Mouse (Mus musculus): Measurements from ENCODE around the gene Ninj1.
A peak's percentile ranks its signal among the peaks of the same experiment; 100 is the strongest.

Ninj1 gene

DNA sequence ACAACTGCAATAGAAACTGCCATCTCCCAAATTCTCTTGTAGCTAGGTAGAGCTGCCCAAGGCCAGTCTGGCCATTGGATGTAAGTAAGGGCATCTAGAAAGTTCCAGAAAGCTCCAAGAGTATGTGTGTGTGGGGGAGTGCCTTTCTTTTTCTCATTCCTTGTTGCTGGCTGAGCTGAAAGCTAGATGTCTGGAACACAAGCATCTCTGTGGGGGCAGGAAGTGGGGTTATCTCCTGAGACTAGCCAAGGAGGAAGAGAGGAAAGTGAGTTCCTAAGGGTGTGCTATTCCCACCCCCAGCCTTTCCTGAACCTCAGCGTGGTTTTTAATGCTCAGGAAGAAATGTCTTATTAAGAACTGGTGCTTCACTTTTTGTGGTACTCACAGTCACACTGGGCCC lies 15.6 kb upstream of the Ninj1 start:
- DNase-seq (ENCODE audit: low spot score in 2 of 2) = no peak

DNA sequence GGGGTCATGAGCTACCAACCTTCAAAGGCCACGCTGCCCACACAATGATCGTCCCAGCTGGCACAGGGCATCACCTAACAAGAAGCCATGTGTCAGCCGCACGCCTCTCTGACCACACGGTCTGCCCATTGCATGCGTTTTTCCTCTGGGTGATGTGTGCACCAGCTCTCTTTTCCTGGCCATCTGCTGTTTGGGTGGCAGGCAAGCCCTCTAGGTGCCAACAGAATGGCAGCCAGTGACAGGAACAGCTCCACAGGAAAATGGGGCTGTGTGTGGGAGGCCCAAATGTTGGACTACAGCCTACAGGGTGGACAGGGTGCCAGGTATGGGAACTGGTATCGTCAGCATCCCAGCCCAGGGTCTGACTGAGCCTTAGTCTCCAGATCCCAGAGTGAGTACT lies 14.9 kb upstream of the Ninj1 start:
- DNase-seq (ENCODE audit: low spot score in 2 of 2) = peak in 1 of 2 experiments; percentile 60

DNA sequence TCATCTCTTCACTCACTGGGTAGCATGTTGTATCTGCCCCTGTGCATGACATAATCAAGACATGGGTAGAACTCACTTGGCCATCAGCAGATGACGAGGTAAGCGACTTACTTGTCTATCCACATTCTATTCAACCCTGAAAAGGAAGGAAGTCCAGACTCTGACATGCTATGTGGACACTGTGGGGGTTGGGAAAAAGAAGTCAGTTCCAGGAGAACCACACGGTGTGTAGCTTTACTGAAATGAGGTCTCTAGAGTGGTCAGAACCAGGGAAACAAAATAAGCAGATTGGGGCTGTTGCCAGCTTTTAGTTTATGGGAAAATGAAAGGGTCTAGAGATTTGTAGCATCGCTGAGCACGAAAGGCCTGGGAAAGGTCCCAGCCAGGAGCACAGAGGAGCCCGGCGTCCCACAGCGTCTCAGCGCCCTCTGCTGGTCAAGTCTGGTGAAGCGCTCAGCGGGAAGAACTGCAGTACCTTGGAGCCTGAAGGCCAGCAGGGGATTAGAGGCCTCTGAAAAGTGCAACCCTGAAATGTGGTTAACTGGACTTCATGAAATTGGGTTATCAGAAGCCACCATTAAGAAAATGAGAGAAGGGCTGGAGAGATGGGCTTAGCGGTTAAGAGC lies 14.2 kb upstream of the Ninj1 start:
- peak; percentile 89 to 94 for DNase-seq (ENCODE audit: low spot score in 2 of 2)

DNA sequence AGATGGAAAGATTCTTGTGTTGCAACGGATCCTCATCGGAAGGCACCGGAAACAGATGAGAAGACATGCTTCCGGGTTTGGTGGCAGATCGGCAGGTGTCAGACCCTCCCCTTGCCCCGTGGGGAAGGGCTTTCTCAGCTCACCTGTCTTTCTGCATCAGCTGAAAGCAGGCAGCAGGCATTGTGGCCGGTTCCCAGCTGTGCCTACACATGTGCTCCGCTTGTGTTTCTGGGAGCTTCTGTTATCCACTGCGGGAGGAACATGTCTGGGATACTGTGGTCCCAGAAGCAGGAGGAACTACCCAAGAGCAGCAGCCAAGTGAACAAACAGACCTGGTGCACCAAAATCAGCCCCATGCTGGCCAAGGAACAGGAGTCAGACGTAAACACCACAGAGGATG lies 11.8 kb upstream of the Ninj1 start:
- no peak for DNase-seq (ENCODE audit: low spot score in 2 of 2)

DNA sequence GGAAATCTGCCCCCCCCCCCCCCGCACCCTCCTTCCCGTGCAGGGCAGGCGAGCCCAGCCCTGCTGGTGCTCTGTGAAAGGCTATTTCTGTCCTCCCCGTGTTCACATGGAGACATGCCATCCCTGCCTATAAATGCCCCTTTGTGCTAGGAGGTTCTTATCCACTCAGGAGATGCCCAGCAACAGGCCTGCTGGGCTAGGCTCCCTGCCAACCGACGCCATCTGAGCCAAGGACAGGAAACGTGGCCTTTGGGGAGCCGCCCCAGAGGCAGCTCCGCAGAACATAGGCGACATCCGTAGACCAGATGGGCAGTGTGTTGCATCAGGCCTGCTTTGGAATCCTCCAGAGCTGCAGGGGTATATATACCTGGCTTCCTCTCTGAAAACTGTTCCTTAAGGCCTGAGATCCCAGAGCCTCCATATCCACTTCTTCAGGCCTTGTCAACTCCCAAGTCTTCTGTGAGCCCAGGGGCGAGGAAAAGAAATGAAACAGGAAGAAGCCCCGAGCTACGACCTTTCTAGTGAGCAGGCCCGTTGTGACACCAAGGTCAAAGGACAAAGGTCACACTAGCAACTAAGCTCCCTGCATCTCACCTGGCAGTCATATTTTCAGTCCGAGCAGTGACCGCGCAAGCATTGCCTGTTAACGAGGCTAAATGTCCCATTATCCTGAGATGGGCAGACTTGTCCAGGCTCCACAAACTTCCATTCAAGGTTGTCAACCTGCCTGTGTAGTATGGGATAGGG lies 8.3 kb upstream of the Ninj1 start:
- DNase-seq (ENCODE audit: low spot score in 2 of 2) = peak; percentile 46 to 82

DNA sequence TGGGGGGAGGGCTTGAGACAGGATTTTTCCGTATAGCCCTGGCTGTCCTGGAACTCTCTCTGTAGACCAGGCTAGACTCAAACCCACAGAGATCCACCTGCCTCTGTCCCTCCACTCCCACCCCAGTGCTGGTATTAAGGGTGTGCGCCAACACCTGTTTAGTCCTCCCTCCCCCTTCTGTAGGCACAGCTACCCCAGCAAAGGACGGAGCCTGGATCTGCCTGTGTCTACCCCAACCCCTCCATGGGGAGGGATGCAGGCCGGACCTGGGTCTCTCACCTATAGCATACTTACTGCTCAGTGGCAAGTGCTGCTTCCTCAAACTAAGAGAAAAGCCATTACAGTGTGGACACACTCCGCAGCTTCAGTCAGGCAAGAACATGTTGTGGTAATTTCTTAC lies 7.0 kb upstream of the Ninj1 start:
- no peak for DNase-seq (ENCODE audit: low spot score in 2 of 2)

DNA sequence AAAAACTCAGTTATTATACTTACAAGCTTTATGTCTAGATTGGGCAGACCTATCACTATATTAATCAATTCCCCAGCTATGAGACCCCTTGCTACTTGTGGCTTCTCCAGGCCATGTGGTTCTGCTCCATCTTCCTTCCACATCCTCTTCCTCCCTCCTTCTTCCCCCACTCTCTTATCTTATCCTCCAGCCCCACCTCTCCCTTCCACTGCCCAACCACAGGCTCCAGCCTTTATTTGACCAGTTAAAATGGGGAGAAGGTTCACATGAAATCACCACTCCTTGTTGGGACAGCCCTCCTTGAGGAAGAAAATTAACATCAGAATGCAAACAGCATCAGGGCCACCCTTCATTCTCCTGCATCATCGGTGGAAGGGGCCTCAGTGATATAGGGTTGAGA lies 6.6 kb upstream of the Ninj1 start:
- DNase-seq (ENCODE audit: low spot score in 2 of 2) = no peak

DNA sequence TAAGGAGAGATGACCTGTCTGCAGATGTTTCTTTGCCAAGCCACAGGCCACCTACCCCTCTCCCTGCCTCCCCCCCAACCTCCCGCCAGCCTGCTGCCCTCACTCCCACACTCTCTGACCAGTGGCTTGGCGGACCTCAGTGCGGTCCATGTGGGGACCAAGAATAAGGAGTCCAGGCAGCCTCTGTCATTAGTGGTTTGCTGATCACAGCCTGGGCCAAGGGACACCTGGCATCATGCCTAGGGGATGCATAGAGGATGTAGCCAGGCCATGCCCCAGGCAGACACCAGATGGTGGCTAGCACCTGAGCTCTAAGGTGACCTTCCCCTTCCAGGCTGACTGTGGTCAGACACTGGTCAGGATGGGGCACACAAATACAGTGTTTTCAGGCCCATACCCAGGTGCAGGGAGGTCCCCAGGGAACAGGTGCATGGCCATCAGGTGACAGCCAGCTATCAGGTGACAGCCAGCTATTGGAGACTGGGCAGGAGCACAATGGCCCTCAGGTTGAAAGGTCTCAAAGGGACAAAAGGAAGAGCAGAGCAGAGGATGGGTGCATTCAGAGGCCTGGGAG lies 5.8 kb upstream of the Ninj1 start:
- DNase-seq (ENCODE audit: low spot score in 2 of 2) = peak in 1 of 2 experiments; percentile 41

DNA sequence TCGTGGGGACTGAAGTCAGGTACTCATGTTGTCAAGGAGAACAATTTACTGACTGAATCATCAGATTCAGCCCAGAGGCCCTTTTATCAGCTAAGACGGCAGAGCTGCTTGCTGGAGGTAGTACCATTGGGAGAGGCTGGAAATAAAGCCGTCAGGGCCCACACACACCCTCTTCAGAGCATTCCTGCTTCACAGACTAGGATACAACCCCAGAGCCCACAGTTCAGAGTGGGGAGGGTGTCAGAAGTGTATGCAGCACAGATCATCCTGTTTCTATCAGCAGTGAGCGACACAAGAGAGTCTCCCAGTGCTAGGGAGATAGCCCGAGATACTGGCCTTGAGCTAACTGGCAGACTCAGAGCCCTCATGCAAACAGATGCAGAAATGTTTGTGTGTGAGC lies 4.1 kb upstream of the Ninj1 start:
- no peak for DNase-seq (ENCODE audit: low spot score in 2 of 2)

DNA sequence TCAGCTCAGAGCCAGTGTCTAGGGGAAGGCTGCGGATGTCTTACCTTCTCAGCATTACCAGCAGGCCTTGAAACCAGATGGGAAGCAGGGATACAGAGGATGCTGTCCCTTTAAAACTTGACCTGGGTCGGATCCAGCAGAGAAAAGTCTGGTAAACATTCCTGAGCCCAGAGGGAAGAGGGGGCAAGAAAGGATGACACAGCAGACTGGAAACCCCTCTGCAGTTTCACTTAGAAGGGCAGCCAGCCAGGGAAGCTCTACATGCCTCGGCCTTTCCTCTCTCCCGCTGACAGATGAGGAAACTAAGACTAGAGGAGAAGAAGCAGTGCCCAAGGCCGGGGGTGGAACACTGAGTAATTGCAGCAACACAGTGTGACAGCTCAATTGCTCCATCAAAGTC lies 3.6 kb upstream of the Ninj1 start:
- no peak for DNase-seq (ENCODE audit: low spot score in 2 of 2)

DNA sequence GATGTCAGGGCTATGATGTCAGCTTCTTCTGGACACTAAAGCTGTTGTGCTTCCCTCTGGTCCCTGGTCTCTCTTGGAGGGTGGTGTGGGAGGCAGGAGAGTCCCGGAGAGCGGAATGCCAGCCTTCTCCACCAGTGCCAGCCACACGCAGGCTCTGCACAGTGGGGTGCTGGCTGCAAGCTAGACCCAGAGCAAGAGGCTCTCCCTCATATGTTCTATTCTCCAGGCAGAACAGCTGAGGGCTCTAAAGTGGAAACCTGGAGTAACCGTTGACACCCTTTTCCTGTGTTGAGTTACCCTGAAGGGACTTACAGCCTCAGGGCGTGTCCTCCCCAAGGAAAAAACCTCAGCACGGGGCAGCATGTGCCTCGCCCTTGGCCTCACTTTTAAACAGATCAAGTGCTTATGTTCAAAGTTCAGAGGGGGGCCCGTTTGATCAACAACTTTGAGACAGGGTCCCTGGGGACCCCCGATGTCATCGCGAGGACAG lies 442 bp upstream of the Ninj1 start:
- DNase-seq (ENCODE audit: low spot score in 2 of 2) = no peak

DNA sequence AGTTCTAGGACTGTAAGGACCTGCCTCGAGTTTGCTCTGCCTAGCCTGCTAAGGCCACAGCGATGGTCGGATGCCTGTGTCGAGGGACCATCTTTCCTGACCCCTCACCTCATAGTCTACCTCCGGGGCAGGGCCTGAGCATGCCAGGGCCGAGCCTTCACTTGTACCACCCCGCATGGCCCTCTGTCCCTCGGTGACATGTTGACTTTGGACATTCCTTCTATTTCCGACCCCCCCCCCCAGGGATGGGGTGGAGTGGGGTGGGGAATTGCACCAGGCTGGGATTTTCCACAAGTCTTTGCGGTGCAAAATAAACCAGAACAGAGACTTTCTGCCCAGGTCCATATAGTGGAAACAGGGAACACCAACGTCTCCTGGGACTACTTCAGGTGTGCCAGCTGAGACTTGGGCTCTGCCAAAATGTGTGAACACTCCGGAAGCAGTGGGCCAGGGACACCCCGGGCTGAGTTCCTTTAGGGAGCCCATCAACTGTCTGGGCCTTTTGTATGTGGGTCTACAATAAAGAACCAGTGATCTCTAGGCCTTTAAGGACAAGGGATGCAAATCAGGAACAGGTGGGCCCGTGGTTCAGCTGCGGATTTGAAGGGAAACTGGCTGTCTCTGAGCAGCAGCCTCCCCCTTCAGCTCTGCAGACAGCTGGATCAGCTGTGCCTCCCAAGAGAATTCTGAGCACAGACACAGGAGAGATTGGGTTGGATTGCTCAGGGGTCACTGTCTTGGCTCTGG lies 1.1 kb downstream of the Ninj1 start:
- DNase-seq (ENCODE audit: low spot score in 2 of 2) = no peak

DNA sequence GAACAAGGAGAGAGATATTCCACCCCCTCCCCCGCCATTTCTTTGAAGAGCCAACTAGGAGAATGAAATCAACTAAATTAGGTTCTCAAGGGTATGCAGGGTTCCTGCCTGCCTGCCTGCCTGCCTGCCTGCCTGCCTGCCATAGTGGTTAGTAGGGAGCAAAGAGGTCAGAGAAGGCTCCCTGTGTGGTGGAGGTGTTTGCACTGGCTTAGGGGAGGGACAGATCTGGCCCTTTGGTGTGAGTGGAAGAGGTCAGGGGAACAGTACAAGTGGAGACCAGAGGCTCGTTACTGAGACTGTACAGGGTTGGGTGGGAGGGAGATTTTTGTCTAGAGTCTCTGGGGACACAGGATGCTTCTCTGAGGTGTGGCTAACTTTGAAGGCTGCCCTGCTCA lies 1.7 kb downstream of the Ninj1 start:
- no peak for DNase-seq (ENCODE audit: low spot score in 2 of 2)

DNA sequence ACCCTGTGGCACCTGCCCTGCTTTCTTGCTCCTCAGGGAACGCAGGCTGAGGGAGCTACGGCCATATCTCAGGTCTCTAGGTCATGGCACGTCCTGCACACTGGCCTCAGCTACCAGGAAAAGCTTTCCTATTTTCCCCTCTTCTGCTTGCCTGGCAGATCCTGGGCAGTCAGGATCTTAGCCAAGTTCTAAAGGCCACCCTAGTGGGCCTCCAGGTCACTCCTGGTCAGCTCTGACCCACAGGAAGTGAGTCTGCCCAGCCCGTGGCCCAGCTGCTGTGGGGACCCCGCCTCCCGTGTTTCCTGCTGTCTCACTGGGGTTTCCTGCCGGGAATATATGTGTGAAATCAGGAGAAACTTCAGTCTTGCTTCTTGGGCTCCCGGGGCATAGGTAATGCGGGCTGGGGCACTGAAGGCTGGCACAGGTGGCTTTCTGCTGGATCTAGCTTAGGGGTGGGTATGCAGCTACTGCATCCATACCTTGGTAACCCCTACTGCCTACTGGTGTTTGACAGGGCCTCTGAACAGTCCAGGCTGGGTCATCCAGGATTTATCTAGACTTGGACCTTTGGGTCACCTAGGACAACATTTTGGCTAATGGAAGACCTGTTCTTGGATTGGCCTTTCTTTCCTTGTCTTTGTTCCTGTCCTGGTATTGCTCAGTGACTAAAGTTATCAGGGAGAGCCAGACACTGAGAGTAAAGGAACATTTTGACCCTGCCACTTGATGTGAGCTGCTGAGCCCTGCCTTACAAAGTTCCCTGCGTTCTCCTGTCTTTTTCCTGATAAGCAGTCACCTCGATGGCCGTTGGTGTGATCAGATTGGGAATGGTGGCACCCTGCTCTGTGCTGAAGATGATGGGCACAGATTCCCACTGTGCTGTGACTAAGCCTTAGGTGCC lies 2.9 kb downstream of the Ninj1 start:
- DNase-seq (ENCODE audit: low spot score in 2 of 2) = no peak

DNA sequence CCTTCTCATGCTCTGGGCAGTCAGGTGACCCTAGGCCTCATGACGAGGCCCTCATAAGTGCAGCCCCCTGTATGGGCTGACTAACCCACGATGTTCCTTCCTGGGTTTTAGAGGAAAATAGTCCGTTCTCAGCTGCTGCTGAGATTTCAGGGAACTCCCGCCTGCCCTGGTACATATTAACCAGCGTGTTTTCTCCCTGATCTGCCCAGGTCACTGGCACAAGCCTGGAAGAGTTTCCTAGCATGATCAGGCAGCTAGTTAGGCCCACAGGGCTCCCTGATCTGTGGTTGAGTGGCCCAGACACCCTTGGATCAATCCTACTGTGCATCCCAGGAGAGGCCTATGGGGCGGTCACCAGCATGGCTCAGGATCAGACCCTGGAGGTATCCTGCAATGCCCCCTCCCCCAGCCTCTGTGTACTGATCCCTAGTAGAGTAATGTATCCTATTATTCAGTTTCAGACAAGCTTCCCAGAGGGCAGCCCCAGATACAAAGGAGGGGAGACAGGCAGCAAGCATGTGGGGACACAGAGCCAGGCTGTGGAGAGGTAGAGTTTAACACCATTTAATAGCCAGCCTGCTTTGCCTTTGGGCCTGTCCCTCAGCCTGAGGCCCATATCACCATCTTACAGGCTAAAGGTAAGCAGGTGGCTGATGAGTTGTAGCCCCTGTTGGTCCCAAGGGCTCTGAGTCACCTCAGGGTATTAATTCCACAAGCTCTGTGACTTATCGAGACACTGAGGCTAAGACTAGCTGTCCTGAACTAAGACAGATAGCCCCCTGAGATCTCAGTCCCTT lies 3.8 kb downstream of the Ninj1 start:
- DNase-seq (ENCODE audit: low spot score in 2 of 2) = no peak

DNA sequence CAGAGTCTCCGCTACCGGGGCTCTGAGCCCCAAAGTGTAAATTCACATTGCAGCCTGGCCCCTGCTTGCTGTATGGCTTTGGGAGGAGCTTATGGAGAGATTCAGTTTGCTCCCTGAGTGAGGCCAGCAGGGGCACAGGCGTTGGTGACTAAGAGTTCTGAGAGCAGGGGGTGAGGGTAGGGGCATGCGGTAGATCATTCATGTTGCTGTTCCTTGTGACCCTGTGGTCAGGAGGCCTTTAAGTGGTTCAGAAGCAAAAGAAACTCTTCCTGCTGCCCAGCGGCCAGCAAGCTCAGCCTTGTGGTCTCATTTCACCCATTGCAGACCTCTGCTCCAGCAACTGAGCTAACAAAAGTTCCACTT lies 4.4 kb downstream of the Ninj1 start:
- no peak for DNase-seq (ENCODE audit: low spot score in 2 of 2)

DNA sequence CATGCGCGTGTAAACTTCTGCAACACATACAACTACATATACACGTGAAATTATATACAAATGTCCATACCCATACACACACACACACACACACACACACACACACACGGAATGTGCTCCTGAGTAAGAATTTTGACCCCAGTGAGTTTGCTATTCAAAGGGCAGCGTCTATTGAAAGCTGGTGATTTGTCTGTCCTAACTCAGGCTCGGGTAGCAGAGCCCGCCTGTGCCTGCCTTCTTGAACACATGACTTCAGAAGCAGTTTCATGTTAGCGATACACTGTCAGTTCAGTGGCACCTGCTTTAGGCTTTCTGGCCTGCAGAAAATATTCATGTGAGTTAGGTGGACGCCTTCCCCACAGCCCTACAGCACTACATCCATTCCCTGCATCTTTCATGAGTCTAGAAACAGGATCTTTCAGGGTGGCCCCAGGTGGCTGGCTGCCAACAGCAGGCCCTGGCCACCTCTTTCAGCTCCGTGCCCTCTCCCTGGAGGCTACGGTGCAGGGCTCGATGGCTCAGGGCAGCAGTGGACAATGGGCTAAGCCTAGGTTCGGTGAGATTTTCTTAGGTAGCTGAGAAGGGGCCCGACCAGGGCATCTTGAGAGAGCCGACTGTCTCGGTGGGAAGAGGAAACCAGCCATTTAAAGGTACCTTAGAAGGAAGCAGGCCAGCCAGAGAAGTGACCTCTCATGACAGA lies 5.0 kb downstream of the Ninj1 start:
- no peak for DNase-seq (ENCODE audit: low spot score in 2 of 2)

DNA sequence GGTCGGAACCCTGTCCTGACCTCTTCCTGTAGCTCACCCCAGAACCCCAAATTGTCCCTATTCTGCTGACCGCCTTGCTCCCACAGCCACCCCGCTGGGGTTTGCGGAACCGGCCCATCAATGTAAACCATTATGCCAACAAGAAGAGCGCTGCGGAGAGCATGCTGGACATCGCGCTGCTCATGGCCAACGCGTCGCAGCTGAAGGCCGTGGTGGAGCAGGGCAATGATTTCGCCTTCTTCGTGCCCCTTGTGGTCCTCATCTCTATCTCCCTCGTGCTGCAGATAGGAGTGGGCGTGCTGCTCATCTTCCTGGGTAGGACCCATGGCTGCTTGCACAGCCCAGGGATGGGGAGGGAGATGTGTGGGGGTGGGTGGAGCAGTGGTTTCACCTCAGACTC lies 6.4 kb downstream of the Ninj1 start:
- DNase-seq (ENCODE audit: low spot score in 2 of 2) = no peak

DNA sequence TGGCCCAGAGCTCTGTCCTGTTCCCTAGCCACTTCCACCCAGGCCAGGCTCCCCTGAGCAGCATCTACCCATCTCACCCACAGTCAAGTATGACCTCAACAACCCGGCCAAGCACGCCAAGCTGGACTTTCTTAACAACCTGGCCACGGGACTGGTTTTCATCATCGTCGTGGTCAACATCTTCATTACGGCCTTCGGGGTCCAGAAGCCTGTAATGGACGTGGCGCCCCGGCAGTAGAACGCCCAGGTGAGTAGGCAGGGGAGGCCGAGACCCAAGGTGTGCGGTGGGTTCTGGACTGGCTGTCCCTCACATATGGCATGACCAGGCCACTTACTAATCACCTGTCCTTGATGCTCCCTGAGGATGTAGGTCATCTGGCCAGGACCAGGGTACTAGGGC lies 7.5 kb downstream of the Ninj1 start:
- DNase-seq (ENCODE audit: low spot score in 2 of 2) = no peak

DNA sequence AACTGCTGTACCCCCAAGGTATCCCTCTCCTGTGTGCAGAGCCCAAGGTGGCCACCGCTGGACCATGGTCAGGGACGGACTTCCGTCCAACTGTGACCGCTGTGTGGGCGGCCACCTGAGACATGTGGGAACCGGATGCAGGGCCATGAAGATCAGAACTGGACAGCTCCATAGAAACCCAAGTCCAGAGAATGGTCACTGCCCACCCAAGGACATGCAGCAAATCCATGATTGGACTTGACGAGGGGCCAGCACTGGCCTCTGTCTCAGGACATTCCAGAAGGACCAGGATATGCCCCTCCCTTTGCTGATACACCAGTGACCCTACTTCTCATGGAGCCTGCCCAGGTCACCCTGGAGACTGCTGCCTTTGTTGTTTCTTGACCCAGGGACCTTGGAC lies 8.4 kb downstream of the Ninj1 start:
- no peak for DNase-seq (ENCODE audit: low spot score in 2 of 2)

Data from cerebellum, postnatal 4 days (tissue).